Mouse (Mus musculus): ENCODE measurements around the gene Snta1. TPM values are rescaled to one million over a fixed set of nuclear protein-coding genes. Genes with fewer than 3 reads are reported as not detected.
A peak's percentile ranks its signal among the peaks of the same experiment; 100 is the strongest.
"Not testable (repeated sequence)": the region's sequence is repeated elsewhere in the genome, so short reads cannot be mapped to it uniquely, and the experiment has no call there.

The Snta1 gene
- polyA plus RNA-seq, 1 experiment from 2014 or later = 3.4 TPM

DNA sequence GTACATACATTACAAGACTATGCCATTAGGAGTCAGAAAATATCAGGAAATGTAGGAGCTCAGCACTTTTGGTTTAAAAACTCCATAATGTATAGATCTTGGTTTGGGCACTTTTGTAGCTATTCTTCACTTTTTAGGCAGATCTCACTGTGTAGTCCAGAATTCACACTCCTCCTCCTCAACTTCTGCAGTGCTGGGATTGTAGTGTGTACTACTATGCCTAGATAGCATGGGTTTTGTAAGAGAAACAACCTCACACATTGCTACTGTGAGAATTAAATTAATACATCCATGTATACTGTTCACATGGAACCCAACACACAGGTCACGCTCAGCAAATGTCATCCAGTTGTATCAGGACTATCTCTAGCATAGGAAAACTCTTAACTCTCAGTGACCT is 40.4 kb downstream of the Snta1 start:
- no peak overlapping the region for H3K27ac ChIP-seq (ENCODE audit: low read length)
- H3K9ac ChIP-seq (ENCODE audit: low read depth, low read length) = no peak overlapping the region
- H3K9me3 ChIP-seq (replicated peaks; ENCODE audit: control insufficient read depth, low read length) = no peaks in the 10 kb centered on the region
- 79% methylated on average over 1 of the region's 1 CpGs for WGBS (ENCODE audit: insufficient replicate concordance)
- no peak overlapping the region for H3K4me2 ChIP-seq (ENCODE audit: low read depth, low read length)
- ATAC-seq (ENCODE audit: low read depth) = no peak
- H3K4me1 ChIP-seq (ENCODE audit: control insufficient read depth, low read depth, low read length) = peaks cover 3% of the 10 kb centered on the region
- no peaks in the 10 kb centered on the region for H3K27me3 ChIP-seq (ENCODE audit: control insufficient read depth, insufficient read depth, low read depth, low read length)
- no peak overlapping the region for H3K4me3 ChIP-seq (ENCODE audit: low read depth, low read length)
- H3K36me3 ChIP-seq (ENCODE audit: control insufficient read depth, insufficient read depth) = peaks cover 9% of the 10 kb centered on the region; the same call in 1 of the 2 replicates

DNA sequence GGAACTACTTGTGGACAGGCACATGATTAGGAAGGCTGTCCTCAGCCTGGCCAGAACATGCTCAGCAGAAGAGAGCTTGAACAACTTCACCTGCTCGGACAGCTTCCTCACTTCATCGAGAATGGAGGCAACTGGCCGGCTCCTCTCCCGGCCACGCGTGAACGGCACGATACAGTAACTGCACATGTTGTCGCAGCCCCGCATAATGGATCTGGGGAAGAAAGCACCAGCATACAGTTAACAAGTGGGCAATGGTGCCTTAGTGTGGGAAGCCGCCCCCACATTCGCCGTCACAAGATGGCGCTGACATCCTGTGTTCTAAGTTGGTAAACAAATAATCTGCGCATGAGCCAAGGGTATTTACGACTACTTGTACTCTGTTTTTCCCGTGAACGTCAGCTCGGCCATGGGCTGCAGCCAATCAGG is 53.9 kb downstream of the Snta1 start:
- H3K36me3 ChIP-seq (ENCODE audit: control insufficient read depth, insufficient read depth); H3K4me1 ChIP-seq (ENCODE audit: control insufficient read depth, low read depth, low read length); H3K27me3 ChIP-seq (ENCODE audit: control insufficient read depth, insufficient read depth, low read depth, low read length); H3K9me3 ChIP-seq (replicated peaks; ENCODE audit: control insufficient read depth, low read length): not testable (repeated sequence)
- ATAC-seq (ENCODE audit: low read depth) = peak; percentile 65
- Histone ChIP-seq H3K4me3 (ENCODE audit: low read depth, low read length) (peak overlapping the region; percentile 50), H3K9ac (ENCODE audit: low read depth, low read length) (peak overlapping the region; percentile 57), H3K4me2 (ENCODE audit: low read depth, low read length) (0 out of 2 replicates have a peak overlapping the region, but pooled peaks have one; percentile 22), H3K27ac (ENCODE audit: low read length) (peak overlapping the region; percentile 67)
- 62% methylated on average over 14 of the region's 19 CpGs for WGBS (ENCODE audit: insufficient replicate concordance)

DNA sequence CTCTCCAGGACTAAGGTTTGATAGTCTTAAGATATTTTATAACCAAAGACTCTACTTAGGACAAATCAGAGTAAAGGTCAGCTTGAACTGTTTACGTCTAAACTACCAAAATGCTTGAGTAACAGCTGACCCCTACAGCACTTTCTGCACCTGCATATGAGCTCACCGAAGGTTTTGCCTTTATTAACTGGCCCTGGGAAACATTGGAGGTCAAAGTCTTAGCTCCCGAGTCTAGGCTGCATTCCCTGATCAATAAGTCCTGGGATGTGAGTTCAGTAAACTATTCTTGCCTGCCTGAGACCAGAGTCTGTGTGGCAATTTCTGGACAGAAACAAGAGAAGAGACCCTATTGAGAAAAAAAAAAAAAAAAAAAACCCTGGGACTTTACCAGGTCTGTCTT is 59.7 kb downstream of the Snta1 start:
- H3K9ac ChIP-seq (ENCODE audit: low read depth, low read length) = no peak overlapping the region
- no peak overlapping the region for H3K27ac ChIP-seq (ENCODE audit: low read length)
- H3K4me1 ChIP-seq (ENCODE audit: control insufficient read depth, low read depth, low read length) = no peaks in the 10 kb centered on the region
- no peak overlapping the region for H3K4me2 ChIP-seq (ENCODE audit: low read depth, low read length)
- ATAC-seq (ENCODE audit: low read depth) = peak; percentile 45
- WGBS (ENCODE audit: insufficient replicate concordance) = 58% methylated on average over 3 of the region's 3 CpGs
- H3K27me3 ChIP-seq (ENCODE audit: control insufficient read depth, insufficient read depth, low read depth, low read length) = no peaks in the 10 kb centered on the region
- no peaks in the 10 kb centered on the region for H3K9me3 ChIP-seq (replicated peaks; ENCODE audit: control insufficient read depth, low read length)
- H3K36me3 ChIP-seq (ENCODE audit: control insufficient read depth, insufficient read depth) = peaks cover 5% of the 10 kb centered on the region
- H3K4me3 ChIP-seq (ENCODE audit: low read depth, low read length) = no peak overlapping the region

DNA sequence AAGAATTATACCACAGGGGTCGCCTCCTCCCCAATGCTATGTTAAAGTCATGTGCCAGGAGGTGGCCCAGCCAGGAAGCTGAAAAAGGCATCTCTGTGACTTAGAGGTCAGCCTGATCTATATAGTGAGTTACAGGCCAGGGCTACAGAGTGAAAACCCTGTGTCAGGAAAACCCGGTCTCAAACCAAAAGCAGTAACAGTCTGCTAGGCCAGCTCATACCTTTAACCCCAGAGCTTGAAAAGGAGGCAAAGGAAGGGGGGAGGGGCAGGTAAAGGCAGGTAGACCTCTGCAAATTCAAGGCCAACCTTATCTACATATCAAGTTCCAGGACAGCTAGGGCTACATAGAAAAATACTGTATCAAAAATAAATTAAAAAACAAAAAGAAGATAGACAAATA is 68.5 kb downstream of the Snta1 start:
- no peaks in the 10 kb centered on the region for H3K27me3 ChIP-seq (ENCODE audit: control insufficient read depth, insufficient read depth, low read depth, low read length)
- H3K4me2 ChIP-seq (ENCODE audit: low read depth, low read length) = no peak overlapping the region
- H3K9me3 ChIP-seq (replicated peaks; ENCODE audit: control insufficient read depth, low read length) = no peaks in the 10 kb centered on the region
- H3K27ac ChIP-seq (ENCODE audit: low read length) = no peak overlapping the region
- H3K9ac ChIP-seq (ENCODE audit: low read depth, low read length) = no peak overlapping the region
- H3K4me1 ChIP-seq (ENCODE audit: control insufficient read depth, low read depth, low read length) = no peaks in the 10 kb centered on the region
- 53% methylated on average over 2 of the region's 2 CpGs for WGBS (ENCODE audit: insufficient replicate concordance)
- H3K4me3 ChIP-seq (ENCODE audit: low read depth, low read length) = no peak overlapping the region
- H3K36me3 ChIP-seq (ENCODE audit: control insufficient read depth, insufficient read depth) = peaks cover 11% of the 10 kb centered on the region
- no peak for ATAC-seq (ENCODE audit: low read depth)

DNA sequence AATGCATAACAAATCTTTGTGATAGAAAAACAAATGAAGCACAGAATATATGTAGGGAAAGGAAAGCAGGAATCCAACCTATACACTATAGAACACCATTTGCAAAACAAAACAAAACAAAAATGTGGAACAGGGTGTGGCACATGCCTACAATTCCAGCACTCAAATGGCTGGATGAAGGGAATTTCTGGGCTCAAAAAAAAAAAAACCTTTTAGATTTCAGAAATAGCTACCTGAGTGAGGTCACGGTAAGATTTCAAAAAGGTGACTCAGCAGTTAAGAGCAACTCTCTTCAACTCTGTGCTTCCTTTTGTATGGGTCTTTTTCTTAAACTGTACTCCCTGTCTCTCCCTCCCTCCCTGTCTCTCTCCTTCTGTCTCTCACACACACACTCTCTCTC is 69.7 kb downstream of the Snta1 start:
- Histone ChIP-seq H3K9me3 (replicated peaks; ENCODE audit: control insufficient read depth, low read length) (no peaks in the 10 kb centered on the region), H3K4me2 (ENCODE audit: low read depth, low read length) (no peak overlapping the region), H3K36me3 (ENCODE audit: control insufficient read depth, insufficient read depth) (peaks cover 11% of the 10 kb centered on the region), H3K27ac (ENCODE audit: low read length) (no peak overlapping the region), H3K27me3 (ENCODE audit: control insufficient read depth, insufficient read depth, low read depth, low read length) (no peaks in the 10 kb centered on the region), H3K4me3 (ENCODE audit: low read depth, low read length) (no peak overlapping the region), H3K4me1 (ENCODE audit: control insufficient read depth, low read depth, low read length) (no peaks in the 10 kb centered on the region), H3K9ac (ENCODE audit: low read depth, low read length) (no peak overlapping the region)
- 71% methylated on average over 1 of the region's 1 CpGs for WGBS (ENCODE audit: insufficient replicate concordance)
- ATAC-seq (ENCODE audit: low read depth) = no peak

DNA sequence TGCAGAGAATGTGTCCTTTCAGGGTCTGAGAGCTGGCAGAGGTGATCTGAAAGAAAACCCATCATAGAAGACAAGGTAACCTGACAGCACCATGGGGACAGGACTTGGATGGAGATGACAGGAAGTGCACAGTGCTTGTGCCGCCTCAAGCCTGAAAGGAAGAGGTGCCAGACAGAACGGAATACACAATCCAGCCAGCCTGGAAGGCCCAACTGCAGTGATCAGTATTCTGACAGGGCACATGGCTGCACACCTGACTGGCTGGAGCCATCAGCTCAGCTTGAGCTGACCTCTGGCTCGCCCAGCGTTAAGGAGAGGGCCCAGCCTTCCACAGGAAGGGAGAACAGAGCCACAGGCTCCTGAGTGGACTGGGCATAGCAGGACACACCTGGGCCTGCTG is 72.3 kb downstream of the Snta1 start:
- Histone ChIP-seq H3K4me3 (ENCODE audit: low read depth, low read length) (no peak overlapping the region), H3K27ac (ENCODE audit: low read length) (no peak overlapping the region), H3K36me3 (ENCODE audit: control insufficient read depth, insufficient read depth) (peaks cover 2% of the 10 kb centered on the region), H3K27me3 (ENCODE audit: control insufficient read depth, insufficient read depth, low read depth, low read length) (no peaks in the 10 kb centered on the region), H3K9me3 (replicated peaks; ENCODE audit: control insufficient read depth, low read length) (no peaks in the 10 kb centered on the region), H3K4me1 (ENCODE audit: control insufficient read depth, low read depth, low read length) (no peaks in the 10 kb centered on the region), H3K9ac (ENCODE audit: low read depth, low read length) (no peak overlapping the region), H3K4me2 (ENCODE audit: low read depth, low read length) (no peak overlapping the region)
- WGBS (ENCODE audit: insufficient replicate concordance) = 77% methylated on average over 4 of the region's 4 CpGs
- ATAC-seq (ENCODE audit: low read depth) = no peak

DNA sequence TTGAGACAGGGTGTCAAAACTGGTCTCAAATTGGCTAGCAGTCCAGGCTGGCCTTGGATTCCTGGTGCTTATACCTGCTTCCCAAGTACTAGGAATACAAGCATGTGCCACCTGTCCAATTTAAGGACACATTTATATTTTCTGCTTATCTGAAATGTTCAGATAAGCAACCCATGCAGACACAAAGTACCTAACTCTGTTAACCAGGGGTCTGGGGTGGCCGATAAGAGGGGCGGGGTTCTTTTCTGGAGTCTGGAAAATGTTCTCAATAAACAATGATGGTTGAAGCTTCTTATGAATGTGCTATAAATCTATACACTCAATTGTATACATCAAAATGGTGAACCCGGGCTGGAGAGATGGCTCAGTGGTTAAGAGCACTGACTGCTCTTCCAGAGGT is 81.0 kb downstream of the Snta1 start:
- H3K27ac ChIP-seq (ENCODE audit: low read length) = peak overlapping the region; percentile 49
- no peaks in the 10 kb centered on the region for H3K36me3 ChIP-seq (ENCODE audit: control insufficient read depth, insufficient read depth)
- no peak overlapping the region for H3K4me2 ChIP-seq (ENCODE audit: low read depth, low read length)
- ATAC-seq (ENCODE audit: low read depth) = peak; percentile 90
- peaks cover 8% of the 10 kb centered on the region for H3K4me1 ChIP-seq (ENCODE audit: control insufficient read depth, low read depth, low read length)
- H3K27me3 ChIP-seq (ENCODE audit: control insufficient read depth, insufficient read depth, low read depth, low read length) = no peaks in the 10 kb centered on the region
- WGBS (ENCODE audit: insufficient replicate concordance) = 46% methylated on average over 3 of the region's 3 CpGs
- no peaks in the 10 kb centered on the region for H3K9me3 ChIP-seq (replicated peaks; ENCODE audit: control insufficient read depth, low read length)
- H3K9ac ChIP-seq (ENCODE audit: low read depth, low read length) = no peak overlapping the region
- no peak overlapping the region for H3K4me3 ChIP-seq (ENCODE audit: low read depth, low read length)

Other genes starting within 250 kb of the Snta1 start
- gene Bpifa5, start 245.5 kb downstream of the Snta1 start, polyA plus RNA-seq (2015; fragmentation: Nextera tagmentation; extraction: Ambion mirVana) = not detected in 2 replicates
- 0.37 and 0.97 TPM in 2 replicates for gene Bpifb1, start 217.3 kb downstream of the Snta1 start, polyA plus RNA-seq (2015; fragmentation: Nextera tagmentation; extraction: Ambion mirVana)
- not detected in 2 replicates for gene Bpifb5, start 184.4 kb downstream of the Snta1 start, polyA plus RNA-seq (2015; fragmentation: Nextera tagmentation; extraction: Ambion mirVana)
- not detected in 2 replicates for gene Bpifb9a, start 150.2 kb downstream of the Snta1 start, polyA plus RNA-seq (2015; fragmentation: Nextera tagmentation; extraction: Ambion mirVana)
- not detected in 2 replicates for gene Bpifb9b, start 100.9 kb downstream of the Snta1 start, polyA plus RNA-seq (2015; fragmentation: Nextera tagmentation; extraction: Ambion mirVana)
- 13.3 and 14.9 TPM in 2 replicates for gene Cdk5rap1, start 35.1 kb downstream of the Snta1 start, polyA plus RNA-seq (2015; fragmentation: Nextera tagmentation; extraction: Ambion mirVana)
- 8.2 TPM in 2 replicates for gene Cbfa2t2, start 28.4 kb upstream of the Snta1 start, polyA plus RNA-seq (2015; fragmentation: Nextera tagmentation; extraction: Ambion mirVana)
- gene 1700003F12Rik, start 139.0 kb upstream of the Snta1 start, polyA plus RNA-seq (2015; fragmentation: Nextera tagmentation; extraction: Ambion mirVana) = 1.8 and 2.2 TPM in 2 replicates
- gene Actl10, start 143.7 kb upstream of the Snta1 start, polyA plus RNA-seq (2015; fragmentation: Nextera tagmentation; extraction: Ambion mirVana) = 0.08 TPM in 1 of 2 replicates, not detected in the other
- 0.44 and 0.73 TPM in 2 replicates for gene Necab3, start 150.8 kb upstream of the Snta1 start, polyA plus RNA-seq (2015; fragmentation: Nextera tagmentation; extraction: Ambion mirVana)
- 9.8 and 14.5 TPM in 2 replicates for gene E2f1, start 161.8 kb upstream of the Snta1 start, polyA plus RNA-seq (2015; fragmentation: Nextera tagmentation; extraction: Ambion mirVana)
- 43.0 and 44.9 TPM in 2 replicates for gene Pxmp4, start 195.6 kb upstream of the Snta1 start, polyA plus RNA-seq (2015; fragmentation: Nextera tagmentation; extraction: Ambion mirVana)
- gene Zfp341, start 205.2 kb upstream of the Snta1 start, polyA plus RNA-seq (2015; fragmentation: Nextera tagmentation; extraction: Ambion mirVana) = 1.7 and 2.3 TPM in 2 replicates
- gene 4930519P11Rik, start 205.3 kb upstream of the Snta1 start, polyA plus RNA-seq (2015; fragmentation: Nextera tagmentation; extraction: Ambion mirVana) = 0.19 and 0.20 TPM in 2 replicates
- gene Chmp4b, start 243.6 kb upstream of the Snta1 start, polyA plus RNA-seq (2015; fragmentation: Nextera tagmentation; extraction: Ambion mirVana) = 9.9 and 10.3 TPM in 2 replicates